Mouse (Mus musculus) brown adipose tissue, adult 24 weeks (tissue): ENCODE measurements around the gene Snrpc. TPM values are rescaled to one million over a fixed set of nuclear protein-coding genes. Genes with fewer than 3 reads are reported as not detected.
"Not testable (repeated sequence)": the region's sequence is repeated elsewhere in the genome, so short reads cannot be mapped to it uniquely, and the experiment has no call there.

Experiments
- H3K27ac ChIP-seq: fragments of 200-500 bp; replicated peaks from 2 replicates; pipeline ENCODE4 v1.5.1; 2012; ENCODE audit warnings: low read depth, mild to moderate bottlenecking, low read length
- H3K4me1 ChIP-seq: fragments of 200-500 bp; 2 replicates; pipeline ENCODE4 v1.6.1; 2012; ENCODE audit warnings: low read length, mixed read lengths; ENCODE audit not compliant: control insufficient read depth, insufficient read depth, insufficient read length
- H3K4me3 ChIP-seq: fragments of 200-500 bp; 2 replicates; pipeline ENCODE4 v1.5.1; 2012; ENCODE audit warnings: low read depth, mild to moderate bottlenecking, low read length, moderate library complexity; ENCODE audit not compliant: insufficient read depth
- polyA plus RNA-seq: library from polyadenylated mRNA; stranded (reverse); fragments of >200 nt; gene quantifications from 2 replicates; pipeline ENCODE4 v1.2.4, GENCODE M21; 2012; ENCODE audit not compliant: missing spikeins, insufficient read depth, insufficient read length

The Snrpc gene
- polyA plus RNA-seq = 50.9 and 79.9 TPM in 2 replicates

- not testable (repeated sequence) for H3K4me3 ChIP-seq
Observed at GRCm38 (mm10) chr17:27837850-27838249, at the start of gene Snrpc. TSS of gene Snrpc (plus strand) at chr17:27838150.

GRCm38 (mm10) chr17:27788456-27789172, 49.3 kb upstream of the Snrpc start:
- Histone ChIP-seq H3K27ac (0 out of 2 replicates have a peak overlapping the region, but pooled peaks have one; percentile 22), H3K4me3 (no peak overlapping the region), H3K4me1 (peaks cover 21% of the 10 kb centered on the region)

More at GRCm38 (mm10) chr17:27837850-27838249, at the start of gene Snrpc:
- not testable (repeated sequence) for H3K27ac ChIP-seq, H3K4me1 ChIP-seq

GRCm38 (mm10) chr17:27790015-27790414, 47.9 kb upstream of the Snrpc start:
- Histone ChIP-seq H3K4me3 (peak overlapping the region; percentile 15; the same call in 1 of the 2 replicates), H3K27ac (peak overlapping the region; percentile 22), H3K4me1 (peaks cover 24% of the 10 kb centered on the region)

GRCm38 (mm10) chr17:27790976-27791375, 47.0 kb upstream of the Snrpc start:
- peaks cover 26% of the 10 kb centered on the region for H3K4me1 ChIP-seq
- no peak overlapping the region for H3K4me3 ChIP-seq
- H3K27ac ChIP-seq = 0 out of 2 replicates have a peak overlapping the region, but pooled peaks have one; percentile 4

- H3K4me3 ChIP-seq = no peak overlapping the region
- peaks cover 32% of the 10 kb centered on the region for H3K4me1 ChIP-seq
- no peak overlapping the region for H3K27ac ChIP-seq
Observed at GRCm38 (mm10) chr17:27791556-27791955, 46.4 kb upstream of the Snrpc start.

GRCm38 (mm10) chr17:27792516-27792915, 45.4 kb upstream of the Snrpc start:
- no peak overlapping the region for H3K4me3 ChIP-seq
- H3K4me1 ChIP-seq = peaks cover 41% of the 10 kb centered on the region
- peak overlapping the region; percentile 8; the same call in 1 of the 2 replicates for H3K27ac ChIP-seq

GRCm38 (mm10) chr17:27793144-27793543, 44.8 kb upstream of the Snrpc start:
- Histone ChIP-seq H3K4me1 (peaks cover 44% of the 10 kb centered on the region), H3K27ac (peak overlapping the region; percentile 77), H3K4me3 (no peak overlapping the region)

- 0 out of 2 replicates have a peak overlapping the region, but pooled peaks have one; percentile 24 for H3K27ac ChIP-seq
Observed at GRCm38 (mm10) chr17:27796780-27797179, 41.2 kb upstream of the Snrpc start.

GRCm38 (mm10) chr17:27797341-27797872, 40.5 kb upstream of the Snrpc start:
- Histone ChIP-seq H3K4me3 (0 out of 2 replicates have a peak overlapping the region, but pooled peaks have one; percentile 10), H3K27ac (no peak overlapping the region), H3K4me1 (peaks cover 46% of the 10 kb centered on the region)

More at GRCm38 (mm10) chr17:27796780-27797179, 41.2 kb upstream of the Snrpc start:
- Histone ChIP-seq H3K4me3 (no peak overlapping the region), H3K4me1 (peaks cover 46% of the 10 kb centered on the region)

- Histone ChIP-seq H3K4me3 (no peak overlapping the region), H3K4me1 (peaks cover 45% of the 10 kb centered on the region), H3K27ac (peak overlapping the region; percentile 59)
Observed at GRCm38 (mm10) chr17:27799771-27800584, 38.0 kb upstream of the Snrpc start.

GRCm38 (mm10) chr17:27800710-27801648, 37.0 kb upstream of the Snrpc start:
- Histone ChIP-seq H3K4me3 (no peak overlapping the region), H3K27ac (no peak overlapping the region), H3K4me1 (peaks cover 49% of the 10 kb centered on the region)

GRCm38 (mm10) chr17:27803752-27804151, 34.2 kb upstream of the Snrpc start:
- peaks cover 38% of the 10 kb centered on the region for H3K4me1 ChIP-seq
- no peak overlapping the region for H3K27ac ChIP-seq

GRCm38 (mm10) chr17:27804156-27804690, 33.7 kb upstream of the Snrpc start:
- H3K4me1 ChIP-seq = peaks cover 38% of the 10 kb centered on the region
- H3K4me3 ChIP-seq = no peak overlapping the region
- no peak overlapping the region for H3K27ac ChIP-seq

More at GRCm38 (mm10) chr17:27803752-27804151, 34.2 kb upstream of the Snrpc start:
- no peak overlapping the region for H3K4me3 ChIP-seq
